Mouse (Mus musculus) MEL (cell line): ENCODE data around the gene Adamtsl4. TPM values are rescaled to one million over a fixed set of nuclear protein-coding genes. Genes with fewer than 3 reads are reported as not detected.
A peak's percentile ranks its signal among the peaks of the same experiment; 100 is the strongest.

ENCODE experiments used
- DNase-seq: peaks from one replicate; pipeline ENCODE4 v3.0.0; 2011; ENCODE audit warnings: low read depth, low spot score
- H3K27ac ChIP-seq: 2 replicates; pipeline ENCODE4 v1.5.1; 2012; ENCODE audit warnings: low read depth, mild to moderate bottlenecking, control low read depth, low read length, moderate library complexity; ENCODE audit not compliant: control insufficient read depth
- H3K27me3 ChIP-seq, 2 experiments: fragments of 150-350 bp in 1 of 2; sonication (generic) in 1 of 2; 2 replicates each; pipeline ENCODE4 v1.6.1; 2012; ENCODE audit warnings: low read length in 2 of 2, mild to moderate bottlenecking in 2 of 2, improper control_type of control experiment in 1 of 2, moderate library complexity in 1 of 2; ENCODE audit not compliant: insufficient read depth in 2 of 2, control insufficient read depth in 1 of 2
- H3K36me3 ChIP-seq, 2 experiments: 2 replicates each; pipeline ENCODE4 v1.6.1; 2012 to 2014; ENCODE audit warnings: low read length in 2 of 2, improper control_type of control experiment in 1 of 2, inconsistent platforms in 1 of 2, mild to moderate bottlenecking in 1 of 2; ENCODE audit not compliant: insufficient read depth in 2 of 2, control insufficient read depth in 1 of 2
- H3K4me1 ChIP-seq, 2 experiments: fragments of 150-350 bp in 1 of 2; sonication (generic) in 1 of 2; 2 replicates each; pipeline ENCODE4 v1.6.1; 2012; ENCODE audit warnings: low read length in 2 of 2, improper control_type of control experiment in 1 of 2, mild to moderate bottlenecking in 1 of 2; ENCODE audit not compliant: insufficient read depth in 2 of 2, control insufficient read depth in 1 of 2
- H3K4me3 ChIP-seq, 2 experiments: fragments of 150-350 bp in 1 of 2; sonication (generic) in 1 of 2; 2 replicates each; pipeline ENCODE4 v1.5.1; 2012; ENCODE audit warnings: low read depth in 2 of 2, low read length in 2 of 2, mild to moderate bottlenecking in 2 of 2, moderate library complexity in 2 of 2, control low read depth in 1 of 2, improper control_type of control experiment in 1 of 2; ENCODE audit not compliant: control insufficient read depth in 1 of 2, insufficient read depth in 1 of 2
- H3K79me2 ChIP-seq: 2 replicates; pipeline ENCODE4 v1.6.1; 2012; ENCODE audit warnings: mild to moderate bottlenecking, low read length, moderate library complexity; ENCODE audit not compliant: control insufficient read depth, poor library complexity, insufficient read depth
- H3K9ac ChIP-seq: 2 replicates; pipeline ENCODE4 v1.6.1; 2012; ENCODE audit warnings: low read depth, mild to moderate bottlenecking, control low read depth, low read length, moderate library complexity; ENCODE audit not compliant: control insufficient read depth, poor library complexity, severe bottlenecking
- H3K9me3 ChIP-seq: fragments of 150-350 bp; sonication (generic); replicated peaks from 2 replicates; pipeline ENCODE4 v1.6.1; 2012; ENCODE audit warnings: mild to moderate bottlenecking, low read length, improper control_type of control experiment, moderate library complexity; ENCODE audit not compliant: insufficient read depth
- BHLHE40 ChIP-seq: IDR thresholded peaks from 2 replicates; pipeline ENCODE4 v1.6.1; 2012; ENCODE audit warnings: low read depth, mild to moderate bottlenecking, inconsistent platforms, low read length, improper control_type of control experiment, borderline replicate concordance
- EP300 ChIP-seq, 2 experiments: IDR thresholded peaks; 2 replicates each; pipeline ENCODE4 v1.6.1; 2011; ENCODE audit warnings: improper control_type of control experiment in 2 of 2, low read length in 2 of 2, low read depth in 1 of 2, mild to moderate bottlenecking in 1 of 2
- GABPA ChIP-seq: IDR thresholded peaks from 2 replicates; pipeline ENCODE4 v1.6.1; 2012; ENCODE audit warnings: low read depth, mild to moderate bottlenecking, inconsistent platforms, low read length, improper control_type of control experiment, moderate library complexity
- GATA1 ChIP-seq: IDR thresholded peaks from 2 replicates; pipeline ENCODE4 v1.6.1; 2011; ENCODE audit warnings: low read depth, low read length, improper control_type of control experiment
- HCFC1 ChIP-seq: IDR thresholded peaks from 2 replicates; pipeline ENCODE4 v1.6.1; 2012; ENCODE audit warnings: low read depth, mild to moderate bottlenecking, inconsistent platforms, low read length, improper control_type of control experiment, moderate library complexity
- MAFK ChIP-seq: IDR thresholded peaks from 2 replicates; pipeline ENCODE4 v1.6.1; 2011; ENCODE audit warnings: low read depth, mild to moderate bottlenecking, low read length, improper control_type of control experiment, borderline replicate concordance
- MAX ChIP-seq: IDR thresholded peaks from 2 replicates; pipeline ENCODE4 v1.6.1; 2011; ENCODE audit warnings: low read length, improper control_type of control experiment
- MAZ ChIP-seq: IDR thresholded peaks from 2 replicates; pipeline ENCODE4 v1.6.1; 2012; ENCODE audit warnings: low read depth, mild to moderate bottlenecking, inconsistent platforms, low read length, improper control_type of control experiment
- MYC ChIP-seq: IDR thresholded peaks from 2 replicates; pipeline ENCODE4 v1.6.1; 2011; ENCODE audit warnings: low read depth, mild to moderate bottlenecking, low read length, improper control_type of control experiment, moderate library complexity
- NELFE ChIP-seq: IDR thresholded peaks from 2 replicates; pipeline ENCODE4 v1.6.1; 2011; ENCODE audit warnings: low read depth, low read length, improper control_type of control experiment
- RCOR1 ChIP-seq: IDR thresholded peaks from 2 replicates; pipeline ENCODE4 v1.6.1; 2012; ENCODE audit warnings: low read depth, mild to moderate bottlenecking, inconsistent platforms, low read length, improper control_type of control experiment
- TBP ChIP-seq: IDR thresholded peaks from 2 replicates; pipeline ENCODE4 v1.8.0; 2011; ENCODE audit warnings: low read depth, low read length, improper control_type of control experiment
- ZKSCAN1 ChIP-seq: IDR thresholded peaks from 2 replicates; pipeline ENCODE4 v1.6.1; 2012; ENCODE audit warnings: low read depth, mild to moderate bottlenecking, inconsistent platforms, low read length, improper control_type of control experiment, moderate library complexity
- ZNF384 ChIP-seq: IDR thresholded peaks from 2 replicates; pipeline ENCODE4 v1.6.1; 2012; ENCODE audit warnings: low read depth, mild to moderate bottlenecking, inconsistent platforms, low read length, improper control_type of control experiment
- polyA plus RNA-seq, 2 experiments: library from polyadenylated mRNA; stranded (reverse) in 1 of 2; unstranded in 1 of 2; fragments of >175 nt in 1 of 2; fragments of >200 nt in 1 of 2; gene quantifications; 2 replicates each; pipeline versions ENCODE4 v1.2.1 to v1.2.4; 2012; ENCODE audit warnings: low replicate concordance in 2 of 2, low read depth in 1 of 2; ENCODE audit not compliant: insufficient read length in 2 of 2, insufficient read depth in 1 of 2, missing spikeins in 1 of 2
- total RNA-seq: library from RNA; depleted of rRNA; stranded (reverse); fragments of 300-350 nt; gene quantifications from 2 replicates; pipeline ENCODE4 v1.2.3, GENCODE M21; 2012

Adamtsl4 gene
- total and polyA plus RNA-seq, 3 experiments: 0.27 to 0.88 TPM; not detected in 1

- no peak for DNase-seq
- Histone ChIP-seq H3K9ac (no peak overlapping the region), H3K4me3 (no peak overlapping the region), H3K4me1 (peaks cover 0 to 9% of the 10 kb centered on the region in 2 experiments; a peak in 2 of 4 replicates), H3K27ac (no peak overlapping the region), H3K79me2 (no peaks in the 10 kb centered on the region), H3K27me3 (no peaks in the 10 kb centered on the region), H3K9me3 (no peaks in the 10 kb centered on the region), H3K36me3 (0 out of 4 replicates have a peak, but pooled peaks cover 0 to 4% of the 10 kb centered on the region in 2 experiments)
- peak; percentile 11; the same call in 1 of the 2 replicates for TF ChIP-seq TBP
- no peak for TF ChIP-seq BHLHE40
- 0 out of 2 replicates have a peak, but pooled peaks have one; percentile 14 for TF ChIP-seq GATA1
Observed at GRCm38 (mm10) chr3:95718153-95718552, 30.4 kb upstream of the Adamtsl4 start.

- H3K4me1 ChIP-seq: no peaks in the 10 kb centered on the region
- H3K36me3 ChIP-seq: no peaks in the 10 kb centered on the region
- no peak overlapping the region for H3K27ac ChIP-seq
- no peaks in the 10 kb centered on the region for H3K27me3 ChIP-seq
- no peaks in the 10 kb centered on the region for H3K79me2 ChIP-seq
- no peak for DNase-seq
- no peak overlapping the region for H3K9ac ChIP-seq
- no peaks in the 10 kb centered on the region for H3K9me3 ChIP-seq
- no peak overlapping the region for H3K4me3 ChIP-seq
- TF ChIP-seq GABPA (no peak), RCOR1 (no peak), MAZ (no peak), MAX (no peak), TBP (no peak), ZNF384 (no peak), HCFC1 (no peak), EP300 (IDR thresholded peaks at IDR 0.05; ENCODE audit: low read depth in 1 of 2, low read length in 2 of 2) (no peak), NELFE (no peak), BHLHE40 (no peak)
Observed at GRCm38 (mm10) chr3:95716075-95716474, 28.4 kb upstream of the Adamtsl4 start.

DNA sequence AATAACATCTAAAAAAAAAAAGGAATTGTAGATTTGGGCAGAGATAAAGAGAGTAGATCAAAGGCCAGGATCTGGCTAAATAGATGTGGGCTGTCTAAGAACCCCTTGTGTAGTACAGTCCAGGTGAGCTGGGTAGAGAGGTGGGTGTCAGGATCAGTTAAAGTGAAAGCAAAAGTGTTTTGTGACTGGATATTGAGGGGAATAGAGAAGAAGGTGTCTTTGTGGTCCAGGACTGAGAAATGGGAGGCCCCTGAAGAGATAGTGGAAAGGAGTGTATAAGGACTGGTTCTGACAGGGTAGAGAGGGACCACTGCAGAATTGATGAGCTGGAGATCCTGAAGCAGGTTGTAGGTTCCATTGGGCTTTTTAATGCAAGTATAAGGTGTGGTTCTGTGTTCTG is 22.2 kb upstream of the Adamtsl4 start:
- H3K4me3 ChIP-seq: peak overlapping the region in 1 of 2 experiments; percentile 34; a peak in 1 of 4 replicates
- H3K27ac ChIP-seq: no peak overlapping the region
- no peaks in the 10 kb centered on the region for H3K79me2 ChIP-seq
- TF ChIP-seq ZNF384 (peak; percentile 14; the same call in 1 of the 2 replicates), MAFK (no peak), MYC (no peak), ZKSCAN1 (no peak)
- H3K27me3 ChIP-seq: no peaks in the 10 kb centered on the region
- no peak overlapping the region for H3K9ac ChIP-seq
- H3K36me3 ChIP-seq: no peaks in the 10 kb centered on the region
- H3K9me3 ChIP-seq: no peaks in the 10 kb centered on the region
- no peak for DNase-seq
- H3K4me1 ChIP-seq: peaks cover 0 to 2% of the 10 kb centered on the region in 2 experiments; a peak in 1 of 4 replicates
